Mouse (Mus musculus): ENCODE results near the gene Atp5b. TPM values are rescaled to one million over a fixed set of nuclear protein-coding genes. Genes with fewer than 3 reads are reported as not detected.
A peak's percentile ranks its signal among the peaks of the same experiment; 100 is the strongest.
"Not testable (repeated sequence)": the region's sequence is repeated elsewhere in the genome, so short reads cannot be mapped to it uniquely, and the experiment has no call there.

Atp5b gene
- total RNA-seq (2021) = 1,000 to 10,000 TPM; 1,718 to 1,797 TPM
- long read RNA-seq, experiment 1, transcript Atp5b-201 (10 exons, 1,916 nt) = major isoform, 1,464 of 1,766 reads
- long read RNA-seq, experiment 1, transcript Atp5b-205 (5 exons, 1,131 nt) = minor isoform, 10 of 1,766 reads
- long read RNA-seq, experiment 1, partial matches to known transcripts = 264 of 1,766 reads
- long read RNA-seq, experiment 1, other reads (novel, unspliced or antisense) = 28 of 1,766 reads
- long read RNA-seq, experiment 2, transcript Atp5b-201 (10 exons, 1,916 nt) = major isoform, 1,260 of 1,681 reads
- long read RNA-seq, experiment 2, transcript Atp5b-205 (5 exons, 1,131 nt) = minor isoform, 7 of 1,681 reads
- long read RNA-seq, experiment 2, partial matches to known transcripts = 399 of 1,681 reads
- long read RNA-seq, experiment 2, other reads (novel, unspliced or antisense) = 15 of 1,681 reads

GRCm38 (mm10) chr10:128082880-128083421, at the start of gene Atp5b:
Gene Atp5b, plus strand, starts transcription at chr10:128083273.
- DNase-seq (ENCODE audit: low spot score in 2 of 2) = peak; percentile 96 to 98

- peak in 1 of 2 experiments; percentile 18 for DNase-seq (ENCODE audit: low spot score in 2 of 2)
Observed at GRCm38 (mm10) chr10:128036746-128037425, 46.2 kb upstream of the Atp5b start.

DNA sequence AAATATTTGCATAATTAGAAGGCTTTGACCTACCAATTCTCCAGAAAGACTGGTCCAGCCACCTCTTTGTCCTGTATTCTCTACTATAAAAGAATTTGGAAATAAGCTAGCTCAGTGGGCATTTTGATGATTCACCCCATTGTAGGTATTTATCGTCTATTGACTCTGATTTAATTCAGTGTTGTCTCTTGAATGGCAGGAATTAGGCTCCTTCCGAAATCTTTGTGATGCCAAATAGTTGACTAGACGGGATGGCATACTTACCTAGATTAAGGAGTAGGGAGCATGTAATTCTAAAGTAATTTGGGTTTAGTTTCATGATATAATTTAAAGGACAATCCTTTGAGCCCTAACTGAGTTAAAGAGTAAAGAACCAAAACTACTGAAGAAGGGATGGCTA, 45.2 kb upstream of the Atp5b start:
- DNase-seq (ENCODE audit: low spot score in 2 of 2) = no peak

GRCm38 (mm10) chr10:128039167-128039566, 43.9 kb upstream of the Atp5b start:
- DNase-seq (ENCODE audit: low spot score in 2 of 2) = no peak

DNA sequence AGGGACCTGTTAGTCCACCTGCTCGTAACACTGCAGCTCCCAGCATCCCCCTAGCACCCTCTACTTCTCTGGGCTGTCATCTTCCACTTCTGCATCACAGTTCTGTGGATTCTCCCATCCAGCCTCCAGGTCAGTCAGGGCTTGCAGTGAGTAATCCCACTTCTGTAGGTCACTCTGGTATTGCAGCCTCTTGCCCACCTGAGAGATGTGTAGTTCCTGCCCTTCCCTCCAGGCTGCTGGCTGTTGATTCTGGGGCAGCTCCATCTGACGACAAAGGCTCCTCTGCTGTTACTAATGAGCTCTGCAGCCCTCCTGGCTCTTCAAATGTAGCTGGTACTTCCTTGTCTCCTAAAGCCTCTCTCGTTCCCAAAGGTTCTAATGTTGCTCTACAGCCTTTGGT, 43.2 kb upstream of the Atp5b start:
- no peak for DNase-seq (ENCODE audit: low spot score in 2 of 2)

- no peak for DNase-seq (ENCODE audit: low spot score in 2 of 2)
Observed at GRCm38 (mm10) chr10:128040293-128040692, 42.8 kb upstream of the Atp5b start.

- DNase-seq (ENCODE audit: low spot score in 2 of 2) = no peak
Observed at GRCm38 (mm10) chr10:128041636-128042035, 41.4 kb upstream of the Atp5b start.

DNA sequence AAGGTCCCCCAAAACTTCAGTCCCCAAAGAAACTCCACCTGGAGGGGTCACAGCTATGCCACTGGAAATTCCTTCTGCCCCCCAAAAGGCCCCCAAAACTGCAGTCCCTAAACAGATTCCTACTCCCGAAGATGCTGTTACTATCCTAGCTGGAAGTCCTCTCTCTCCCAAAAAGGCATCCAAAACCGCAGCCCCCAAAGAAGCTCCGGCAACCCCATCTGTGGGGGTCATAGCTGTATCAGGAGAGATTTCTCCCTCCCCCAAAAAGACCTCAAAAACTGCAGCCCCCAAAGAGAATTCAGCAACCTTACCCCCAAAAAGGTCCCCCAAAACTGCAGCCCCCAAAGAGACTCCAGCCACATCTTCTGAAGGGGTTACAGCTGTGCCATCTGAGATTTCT, 40.6 kb upstream of the Atp5b start:
- no peak for DNase-seq (ENCODE audit: low spot score in 2 of 2)

- DNase-seq (ENCODE audit: low spot score in 2 of 2) = no peak
Observed at GRCm38 (mm10) chr10:128043041-128043835, 39.8 kb upstream of the Atp5b start.

- DNase-seq (ENCODE audit: low spot score in 2 of 2) = no peak
Observed at GRCm38 (mm10) chr10:128048157-128048556, 34.9 kb upstream of the Atp5b start.

- DNase-seq (ENCODE audit: low spot score in 2 of 2) = no peak
Observed at GRCm38 (mm10) chr10:128049741-128050140, 33.3 kb upstream of the Atp5b start.

GRCm38 (mm10) chr10:128050355-128050754, 32.7 kb upstream of the Atp5b start:
- DNase-seq (ENCODE audit: low spot score in 2 of 2) = no peak

DNA sequence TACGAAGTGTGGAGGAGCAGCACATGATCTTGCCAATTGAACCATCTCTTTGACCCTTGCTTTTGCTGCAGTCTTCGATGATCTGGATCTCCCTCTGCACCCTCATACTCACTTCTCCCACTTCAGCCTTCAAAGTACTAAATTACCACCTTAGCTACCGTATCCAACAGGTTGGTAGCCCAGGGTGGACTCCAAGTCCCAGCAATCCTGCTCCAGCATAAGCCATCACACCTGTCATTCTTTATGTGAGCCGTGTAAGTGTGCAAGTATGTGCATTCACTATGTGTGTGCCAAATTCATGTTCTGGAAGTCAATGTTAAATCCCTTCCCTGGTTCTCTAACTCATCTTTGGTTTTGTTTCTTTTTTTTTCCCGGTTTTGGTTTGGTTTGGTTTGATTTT, 31.5 kb upstream of the Atp5b start:
- no peak for DNase-seq (ENCODE audit: low spot score in 2 of 2)

GRCm38 (mm10) chr10:128052136-128052535, 30.9 kb upstream of the Atp5b start:
- DNase-seq (ENCODE audit: low spot score in 2 of 2) = not testable (repeated sequence)

DNA sequence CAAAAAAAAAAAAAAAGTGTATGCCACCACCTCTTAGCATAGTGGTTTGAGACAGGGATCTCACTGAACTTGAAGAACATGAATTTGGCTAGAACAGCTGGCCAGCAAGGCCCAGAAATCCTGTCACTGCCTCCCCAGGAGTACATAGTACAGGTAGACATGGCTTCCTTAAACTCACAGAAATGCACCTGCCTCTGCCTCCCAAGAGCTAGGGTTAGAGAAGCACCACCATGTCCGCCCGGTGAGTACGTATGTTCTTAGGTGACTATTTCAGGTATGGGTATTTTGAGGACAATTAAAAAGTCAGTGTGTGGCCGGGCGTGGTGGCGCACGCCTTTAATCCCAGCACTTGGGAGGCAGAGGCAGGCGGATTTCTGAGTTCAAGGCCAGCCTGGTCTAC, 30.1 kb upstream of the Atp5b start:
- DNase-seq (ENCODE audit: low spot score in 2 of 2) = no peak

GRCm38 (mm10) chr10:128058184-128058583, 24.9 kb upstream of the Atp5b start:
- DNase-seq (ENCODE audit: low spot score in 2 of 2) = no peak

- DNase-seq (ENCODE audit: low spot score in 2 of 2) = peak; percentile 95 to 98
Observed at GRCm38 (mm10) chr10:128058601-128059151, 24.4 kb upstream of the Atp5b start, which contains the start of gene Ptges3. Gene Ptges3, plus strand, starts transcription at chr10:128058954.

DNA sequence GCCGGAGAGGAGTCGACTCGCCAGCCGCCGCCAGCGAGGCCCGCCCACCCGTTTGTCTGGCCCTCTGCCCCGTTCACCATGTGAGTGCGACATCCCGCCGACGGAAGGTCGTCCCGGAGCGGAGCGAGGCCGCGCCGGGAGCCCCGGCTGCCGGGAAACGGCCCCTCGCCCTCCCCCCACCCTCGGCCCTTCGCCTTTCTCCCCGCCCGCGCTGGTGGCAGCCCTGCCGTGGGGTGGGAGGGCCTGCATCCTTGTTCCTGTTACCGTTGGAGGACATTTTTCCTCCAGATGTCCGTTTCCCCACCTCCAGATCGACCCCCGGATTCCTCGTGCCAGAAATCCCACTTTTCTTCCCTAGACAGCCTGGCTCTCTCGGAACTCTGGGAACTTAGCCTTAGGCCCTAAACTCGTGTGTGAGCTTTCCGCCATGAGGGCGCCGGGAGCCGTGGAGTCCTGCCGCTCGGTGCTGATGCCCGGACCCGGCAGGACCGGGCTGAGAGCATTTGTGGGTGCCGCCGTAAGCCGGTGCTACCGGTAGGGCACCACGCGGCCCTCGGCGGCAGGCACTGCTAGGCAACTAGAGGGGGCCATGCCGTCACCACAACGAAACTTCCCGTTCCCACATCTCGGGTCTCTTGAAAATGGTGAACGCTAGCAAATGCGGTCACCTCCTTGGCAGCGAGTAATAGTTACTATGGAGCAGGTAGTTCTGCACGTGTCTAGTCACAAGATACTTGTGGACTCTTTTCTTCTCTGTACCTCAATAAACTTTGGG, 23.7 kb upstream of the Atp5b start:
- peak in 1 of 2 experiments; percentile 41 for DNase-seq (ENCODE audit: low spot score in 2 of 2)

DNA sequence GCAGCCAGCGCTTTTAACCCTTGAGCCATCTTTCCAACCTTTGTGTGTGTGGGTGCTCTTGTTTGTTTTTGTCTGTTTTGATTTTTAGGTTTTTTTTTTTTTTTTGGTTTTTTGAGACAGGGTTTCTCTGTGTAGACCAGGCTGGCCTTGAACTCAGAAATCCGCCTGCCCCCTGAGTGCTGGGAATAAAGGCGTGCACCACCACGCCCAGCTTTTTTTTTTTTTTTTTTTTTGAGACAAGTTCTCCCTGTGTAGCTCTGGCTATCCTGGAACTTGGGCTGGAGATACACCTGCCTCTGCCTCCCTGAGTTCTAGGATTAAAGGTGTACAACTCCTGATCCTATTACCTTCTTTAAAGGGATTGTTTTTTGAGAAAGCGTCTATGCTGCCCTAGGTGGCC, 22.0 kb upstream of the Atp5b start:
- DNase-seq (ENCODE audit: low spot score in 2 of 2) = no peak

Data from left cerebral cortex, adult 18-20 months (tissue).